Mouse (Mus musculus) heart, embryonic 13.5 days (tissue): ENCODE measurements at regions not wholly inside any gene's neighbourhood (a gene's known extent, or its start where the extent isn't known, plus 50 kb on each side); places are given as distances from the start of the nearest gene placed in this dataset.

Source experiments
- ATAC-seq: fragments of 200-750 bp; cut with Nextera tagmentation; 2 replicates; pipeline ENCODE4 v1.8.0; 2017; ENCODE audit warnings: moderate TSS enrichment; ENCODE audit not compliant: insufficient number of reproducible peaks, low FRiP score, low TSS enrichment; ENCODE audit errors: extremely low read depth
- H3K27ac ChIP-seq: fragments of 300-500 bp; sonication (generic); replicated peaks from 2 replicates; pipeline ENCODE4 v1.5.1; 2015; ENCODE audit warnings: moderate library complexity, mild to moderate bottlenecking, inconsistent platforms
- H3K27me3 ChIP-seq: fragments of 300-500 bp; sonication (generic); replicated peaks from 2 replicates; pipeline ENCODE4 v1.6.1; 2015; ENCODE audit warnings: mild to moderate bottlenecking, inconsistent platforms
- H3K36me3 ChIP-seq: fragments of 300-500 bp; sonication (generic); 2 replicates; pipeline ENCODE4 v1.6.1; 2015; ENCODE audit warnings: mild to moderate bottlenecking, inconsistent platforms
- H3K4me1 ChIP-seq: fragments of 300-500 bp; sonication (generic); 2 replicates; pipeline ENCODE4 v1.6.1; 2015; ENCODE audit warnings: inconsistent platforms
- H3K4me2 ChIP-seq: fragments of 300-500 bp; sonication (generic); 2 replicates; pipeline ENCODE4 v1.6.1; 2015; ENCODE audit warnings: inconsistent platforms, mild to moderate bottlenecking, moderate library complexity
- H3K4me3 ChIP-seq: fragments of 300-500 bp; sonication (generic); 2 replicates; pipeline ENCODE4 v1.5.1; 2015; ENCODE audit warnings: moderate library complexity, mild to moderate bottlenecking, inconsistent platforms
- H3K9ac ChIP-seq: fragments of 300-500 bp; sonication (generic); 2 replicates; pipeline ENCODE4 v1.6.1; 2015; ENCODE audit warnings: inconsistent platforms, mild to moderate bottlenecking, moderate library complexity
- H3K9me3 ChIP-seq: fragments of 300-500 bp; sonication (generic); 2 replicates; pipeline ENCODE4 v1.6.1; 2016; ENCODE audit warnings: inconsistent platforms
- WGBS: fragments of 180-500 bp; shearing (Covaris S2); methylation state at CpG from one replicate; pipeline ENCODE4 v1.1.7; 2015; ENCODE audit warnings: mixed read lengths; 5-methylcytosine and 5-hydroxymethylcytosine counted together

DNA sequence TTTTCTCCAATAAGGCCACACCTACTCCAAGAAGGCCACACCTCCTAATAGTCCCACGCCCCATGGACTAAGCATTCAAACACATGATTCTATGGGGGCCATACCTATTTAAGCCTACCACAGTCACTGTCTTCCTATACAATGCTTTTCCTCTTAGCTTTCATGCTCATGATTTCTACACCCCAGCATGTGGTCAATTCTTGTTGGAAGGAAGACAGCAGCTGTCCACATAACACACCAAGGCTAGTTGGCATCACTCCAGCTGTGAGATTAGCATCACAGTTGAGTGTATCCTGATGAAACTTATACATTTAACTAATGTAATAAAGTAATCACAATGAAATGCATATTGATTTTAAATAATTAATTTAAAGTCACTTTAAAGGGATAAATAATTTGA lies 70.5 kb upstream of the Ust start:
- no peak overlapping the region for H3K27ac ChIP-seq
- no peaks in the 10 kb centered on the region for H3K4me1 ChIP-seq
- H3K4me2 ChIP-seq = no peak overlapping the region
- H3K36me3 ChIP-seq = no peaks in the 10 kb centered on the region
- WGBS = 77% methylated on average over 1 of the region's 1 CpGs
- no peak overlapping the region for H3K4me3 ChIP-seq
- no peak overlapping the region for H3K9ac ChIP-seq
- H3K9me3 ChIP-seq = no peaks in the 10 kb centered on the region
- H3K27me3 ChIP-seq = no peaks in the 10 kb centered on the region
- ATAC-seq = no peak

DNA sequence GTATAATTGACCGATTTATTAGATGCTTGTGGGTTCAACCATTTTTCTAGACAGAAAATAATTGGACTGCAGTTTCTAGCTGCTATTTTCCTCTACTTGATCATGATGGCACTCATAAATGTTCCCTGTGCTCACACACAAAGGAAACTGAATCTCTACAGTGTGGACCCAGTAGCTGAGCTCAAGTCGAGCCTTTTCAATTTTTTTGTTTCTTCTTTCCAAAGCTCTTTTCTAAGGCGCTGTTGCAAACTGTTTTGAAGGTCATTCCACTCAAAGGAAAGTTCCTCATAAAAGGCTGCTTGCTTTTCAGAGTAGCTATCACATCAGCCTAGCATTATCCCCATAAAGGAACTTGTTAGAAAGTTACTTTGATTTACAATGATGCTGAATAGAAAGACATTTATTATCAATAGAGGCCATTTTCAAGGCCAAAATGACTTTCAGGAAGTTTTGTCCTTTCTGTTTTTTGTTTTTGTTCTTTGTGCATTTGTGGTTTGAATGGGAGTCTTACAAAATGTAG lies 65.8 kb upstream of the Ust start:
- ATAC-seq = no peak
- H3K4me1 ChIP-seq = no peaks in the 10 kb centered on the region
- H3K27ac ChIP-seq = no peak overlapping the region
- no peaks in the 10 kb centered on the region for H3K9me3 ChIP-seq
- H3K4me2 ChIP-seq = no peak overlapping the region
- no peak overlapping the region for H3K4me3 ChIP-seq
- H3K36me3 ChIP-seq = no peaks in the 10 kb centered on the region
- no peaks in the 10 kb centered on the region for H3K27me3 ChIP-seq
- no peak overlapping the region for H3K9ac ChIP-seq
- WGBS = 76% methylated on average over 3 of the region's 3 CpGs

DNA sequence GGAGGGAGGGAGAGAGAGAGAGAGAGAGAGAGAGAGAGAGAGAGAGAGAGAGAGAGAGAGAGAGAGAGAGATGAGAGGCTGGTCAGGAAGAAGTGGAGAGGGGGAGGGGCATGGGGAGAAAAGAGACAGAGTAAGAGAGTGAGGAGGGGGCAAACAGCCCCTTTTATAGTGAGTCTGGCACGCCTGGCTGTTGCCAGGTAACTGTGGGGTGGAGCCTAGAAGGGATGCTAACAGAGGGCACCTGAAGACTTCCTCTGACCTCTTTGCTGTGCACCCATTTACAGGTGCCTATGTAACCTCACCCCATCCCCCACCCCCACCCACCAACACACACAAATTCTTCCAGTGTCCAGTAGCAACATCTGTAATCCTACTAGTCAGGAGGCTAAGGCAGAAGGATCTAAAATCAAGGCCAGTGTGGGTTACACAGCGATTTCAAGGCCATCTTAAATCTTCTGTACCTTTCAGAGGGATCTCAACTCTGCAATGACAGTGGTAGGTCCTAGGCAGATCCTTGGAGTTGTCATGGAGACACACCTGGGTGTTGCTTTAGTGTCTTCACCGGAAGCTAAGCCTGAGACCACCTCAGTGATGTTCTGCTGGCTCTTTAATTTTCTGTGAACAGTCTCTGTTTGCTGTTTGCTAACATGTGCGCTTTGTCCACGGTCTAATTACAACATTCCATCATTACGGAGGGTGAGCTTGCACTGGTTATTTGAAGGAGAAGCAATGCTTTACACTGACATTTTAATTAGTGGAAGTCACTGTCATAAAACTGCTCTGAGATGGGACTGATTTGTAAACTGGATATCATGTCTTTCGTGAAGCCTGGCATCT lies 65.1 kb upstream of the Ust start:
- Histone ChIP-seq H3K9me3 (no peaks in the 10 kb centered on the region), H3K4me3 (no peak overlapping the region), H3K4me1 (no peaks in the 10 kb centered on the region), H3K27ac (no peak overlapping the region), H3K4me2 (no peak overlapping the region), H3K9ac (no peak overlapping the region), H3K36me3 (no peaks in the 10 kb centered on the region), H3K27me3 (no peaks in the 10 kb centered on the region)
- ATAC-seq = no peak
- WGBS = 74% methylated on average over 7 of the region's 7 CpGs

GRCm38 (mm10) chr10:8580298-8580697 lies 61.7 kb upstream of the Ust start:
- H3K27ac ChIP-seq = no peak overlapping the region
- no peak overlapping the region for H3K9ac ChIP-seq
- H3K27me3 ChIP-seq = no peaks in the 10 kb centered on the region
- H3K4me2 ChIP-seq = no peak overlapping the region
- no peaks in the 10 kb centered on the region for H3K36me3 ChIP-seq
- no peaks in the 10 kb centered on the region for H3K9me3 ChIP-seq
- no peaks in the 10 kb centered on the region for H3K4me1 ChIP-seq
- 79% methylated on average over 2 of the region's 2 CpGs for WGBS
- ATAC-seq = no peak
- no peak overlapping the region for H3K4me3 ChIP-seq

- Histone ChIP-seq H3K4me1 (no peaks in the 10 kb centered on the region), H3K4me3 (no peak overlapping the region), H3K27ac (no peak overlapping the region), H3K9ac (no peak overlapping the region), H3K9me3 (peaks cover 5% of the 10 kb centered on the region), H3K27me3 (no peaks in the 10 kb centered on the region), H3K36me3 (no peaks in the 10 kb centered on the region), H3K4me2 (no peak overlapping the region)
- WGBS = 77% methylated on average over 6 of the region's 6 CpGs
- ATAC-seq = no peak
Observed at GRCm38 (mm10) chr10:8577642-8578356, 59.2 kb upstream of the Ust start.
